Mouse (Mus musculus) MEL (cell line): ENCODE results near the gene Lima1. TPM values are rescaled to one million over a fixed set of nuclear protein-coding genes. Genes with fewer than 3 reads are reported as not detected.
A peak's percentile ranks its signal among the peaks of the same experiment; 100 is the strongest.

Experiments used
- DNase-seq: peaks from one replicate; pipeline ENCODE4 v3.0.0; 2011; ENCODE audit warnings: low read depth, low spot score
- H3K27ac ChIP-seq: 2 replicates; pipeline ENCODE4 v1.5.1; 2012; ENCODE audit warnings: low read depth, mild to moderate bottlenecking, control low read depth, low read length, moderate library complexity; ENCODE audit not compliant: control insufficient read depth
- H3K27me3 ChIP-seq, 2 experiments: fragments of 150-350 bp in 1 of 2; sonication (generic) in 1 of 2; 2 replicates each; pipeline ENCODE4 v1.6.1; 2012; ENCODE audit warnings: low read length in 2 of 2, mild to moderate bottlenecking in 2 of 2, improper control_type of control experiment in 1 of 2, moderate library complexity in 1 of 2; ENCODE audit not compliant: insufficient read depth in 2 of 2, control insufficient read depth in 1 of 2
- H3K36me3 ChIP-seq, 2 experiments: 2 replicates each; pipeline ENCODE4 v1.6.1; 2012 to 2014; ENCODE audit warnings: low read length in 2 of 2, improper control_type of control experiment in 1 of 2, inconsistent platforms in 1 of 2, mild to moderate bottlenecking in 1 of 2; ENCODE audit not compliant: insufficient read depth in 2 of 2, control insufficient read depth in 1 of 2
- H3K4me1 ChIP-seq, 2 experiments: fragments of 150-350 bp in 1 of 2; sonication (generic) in 1 of 2; 2 replicates each; pipeline ENCODE4 v1.6.1; 2012; ENCODE audit warnings: low read length in 2 of 2, improper control_type of control experiment in 1 of 2, mild to moderate bottlenecking in 1 of 2; ENCODE audit not compliant: insufficient read depth in 2 of 2, control insufficient read depth in 1 of 2
- H3K4me3 ChIP-seq, 2 experiments: fragments of 150-350 bp in 1 of 2; sonication (generic) in 1 of 2; 2 replicates each; pipeline ENCODE4 v1.5.1; 2012; ENCODE audit warnings: low read depth in 2 of 2, low read length in 2 of 2, mild to moderate bottlenecking in 2 of 2, moderate library complexity in 2 of 2, control low read depth in 1 of 2, improper control_type of control experiment in 1 of 2; ENCODE audit not compliant: control insufficient read depth in 1 of 2, insufficient read depth in 1 of 2
- H3K79me2 ChIP-seq: 2 replicates; pipeline ENCODE4 v1.6.1; 2012; ENCODE audit warnings: mild to moderate bottlenecking, low read length, moderate library complexity; ENCODE audit not compliant: control insufficient read depth, poor library complexity, insufficient read depth
- H3K9ac ChIP-seq: 2 replicates; pipeline ENCODE4 v1.6.1; 2012; ENCODE audit warnings: low read depth, mild to moderate bottlenecking, control low read depth, low read length, moderate library complexity; ENCODE audit not compliant: control insufficient read depth, poor library complexity, severe bottlenecking
- H3K9me3 ChIP-seq: fragments of 150-350 bp; sonication (generic); replicated peaks from 2 replicates; pipeline ENCODE4 v1.6.1; 2012; ENCODE audit warnings: mild to moderate bottlenecking, low read length, improper control_type of control experiment, moderate library complexity; ENCODE audit not compliant: insufficient read depth
- BHLHE40 ChIP-seq: IDR thresholded peaks from 2 replicates; pipeline ENCODE4 v1.6.1; 2012; ENCODE audit warnings: low read depth, mild to moderate bottlenecking, inconsistent platforms, low read length, improper control_type of control experiment, borderline replicate concordance
- CHD1 ChIP-seq: IDR thresholded peaks from 2 replicates; pipeline ENCODE4 v1.6.1; 2012; ENCODE audit warnings: low read depth, mild to moderate bottlenecking, inconsistent platforms, low read length, improper control_type of control experiment
- CTCF ChIP-seq, 3 experiments: IDR thresholded peaks in 2 of 3; conservative IDR thresholded peaks in 1 of 3; 2 replicates each; pipeline ENCODE4 v1.5.1; 2011 to 2012; ENCODE audit warnings: low read length in 3 of 3, low read depth in 2 of 3, mild to moderate bottlenecking in 2 of 3, improper control_type of control experiment in 1 of 3, inconsistent platforms in 1 of 3, mixed read lengths in 1 of 3, moderate library complexity in 1 of 3; ENCODE audit not compliant: control insufficient read depth in 1 of 3, insufficient read depth in 1 of 3, poor library complexity in 1 of 3, severe bottlenecking in 1 of 3
- E2F4 ChIP-seq: IDR thresholded peaks from 2 replicates; pipeline ENCODE4 v1.6.1; 2011; ENCODE audit warnings: low read depth, low read length, improper control_type of control experiment, borderline replicate concordance
- ELF1 ChIP-seq: IDR thresholded peaks from 2 replicates; pipeline ENCODE4 v1.6.1; 2014; ENCODE audit warnings: low read depth, mild to moderate bottlenecking, inconsistent platforms, low read length, improper control_type of control experiment, moderate library complexity
- EP300 ChIP-seq, 2 experiments: IDR thresholded peaks; 2 replicates each; pipeline ENCODE4 v1.6.1; 2011; ENCODE audit warnings: improper control_type of control experiment in 2 of 2, low read length in 2 of 2, low read depth in 1 of 2, mild to moderate bottlenecking in 1 of 2
- GABPA ChIP-seq: IDR thresholded peaks from 2 replicates; pipeline ENCODE4 v1.6.1; 2012; ENCODE audit warnings: low read depth, mild to moderate bottlenecking, inconsistent platforms, low read length, improper control_type of control experiment, moderate library complexity
- KAT2A ChIP-seq: conservative IDR thresholded peaks from 2 replicates; pipeline ENCODE4 v1.6.1; 2012; ENCODE audit warnings: low read depth, low read length, improper control_type of control experiment, inconsistent platforms
- MAX ChIP-seq: IDR thresholded peaks from 2 replicates; pipeline ENCODE4 v1.6.1; 2011; ENCODE audit warnings: low read length, improper control_type of control experiment
- NELFE ChIP-seq: IDR thresholded peaks from 2 replicates; pipeline ENCODE4 v1.6.1; 2011; ENCODE audit warnings: low read depth, low read length, improper control_type of control experiment
- POLR2A ChIP-seq, 2 experiments: IDR thresholded peaks; 2 replicates each; pipeline ENCODE4 v1.6.1; 2011 to 2012; ENCODE audit warnings: low read length in 2 of 2, mild to moderate bottlenecking in 2 of 2, control low read depth in 1 of 2, improper control_type of control experiment in 1 of 2, low read depth in 1 of 2, moderate library complexity in 1 of 2; ENCODE audit not compliant: control insufficient read depth in 1 of 2, insufficient read depth in 1 of 2, poor library complexity in 1 of 2
- POLR2AphosphoS2 ChIP-seq: IDR thresholded peaks from 2 replicates; pipeline ENCODE4 v1.6.1; 2011; ENCODE audit warnings: low read length, improper control_type of control experiment
- RAD21 ChIP-seq: IDR thresholded peaks from 2 replicates; pipeline ENCODE4 v1.6.1; 2011; ENCODE audit warnings: mild to moderate bottlenecking, low read depth, low read length, improper control_type of control experiment
- RCOR1 ChIP-seq: IDR thresholded peaks from 2 replicates; pipeline ENCODE4 v1.6.1; 2012; ENCODE audit warnings: low read depth, mild to moderate bottlenecking, inconsistent platforms, low read length, improper control_type of control experiment
- SMC3 ChIP-seq: IDR thresholded peaks from 2 replicates; pipeline ENCODE4 v1.6.1; 2011; ENCODE audit warnings: low read depth, low read length, improper control_type of control experiment
- TBP ChIP-seq: IDR thresholded peaks from 2 replicates; pipeline ENCODE4 v1.8.0; 2011; ENCODE audit warnings: low read depth, low read length, improper control_type of control experiment
- TCF12 ChIP-seq: IDR thresholded peaks from 2 replicates; pipeline ENCODE4 v1.6.1; 2014; ENCODE audit warnings: low read depth, mild to moderate bottlenecking, inconsistent platforms, low read length, improper control_type of control experiment, moderate library complexity
- UBTF ChIP-seq: IDR thresholded peaks from 2 replicates; pipeline ENCODE4 v1.6.1; 2012; ENCODE audit warnings: low read depth, mild to moderate bottlenecking, inconsistent platforms, low read length, improper control_type of control experiment, moderate library complexity, borderline replicate concordance; ENCODE audit not compliant: insufficient read depth
- ZKSCAN1 ChIP-seq: IDR thresholded peaks from 2 replicates; pipeline ENCODE4 v1.6.1; 2012; ENCODE audit warnings: low read depth, mild to moderate bottlenecking, inconsistent platforms, low read length, improper control_type of control experiment, moderate library complexity
- polyA plus RNA-seq, 2 experiments: library from polyadenylated mRNA; stranded (reverse) in 1 of 2; unstranded in 1 of 2; fragments of >175 nt in 1 of 2; fragments of >200 nt in 1 of 2; gene quantifications; 2 replicates each; pipeline versions ENCODE4 v1.2.1 to v1.2.4; 2012; ENCODE audit warnings: low replicate concordance in 2 of 2, low read depth in 1 of 2; ENCODE audit not compliant: insufficient read length in 2 of 2, insufficient read depth in 1 of 2, missing spikeins in 1 of 2
- total RNA-seq: library from RNA; depleted of rRNA; stranded (reverse); fragments of 300-350 nt; gene quantifications from 2 replicates; pipeline ENCODE4 v1.2.3, GENCODE M21; 2012

The Lima1 gene
- total and polyA plus RNA-seq, 3 experiments = 1.1 to 7.9 TPM; not detected in 1

- no peak overlapping the region for H3K9ac ChIP-seq
- no peak overlapping the region for H3K27ac ChIP-seq
- no peaks in the 10 kb centered on the region for H3K9me3 ChIP-seq
- TF ChIP-seq POLR2A (IDR thresholded peaks at IDR 0.05; ENCODE audit: control insufficient read depth in 1 of 2, insufficient read depth in 1 of 2, low read depth in 1 of 2, low read length in 2 of 2, poor library complexity in 1 of 2) (no peak), TBP (0 out of 2 replicates have a peak, but pooled peaks have one; percentile 23)
- TF ChIP-seq, all 39 proteins: peak for 1
- Histone ChIP-seq H3K27me3 (peaks cover 9% of the 10 kb centered on the region in 2 experiments), H3K79me2 (no peaks in the 10 kb centered on the region), H3K4me3 (no peak overlapping the region), H3K4me1 (peaks cover 0 to 3% of the 10 kb centered on the region in 2 experiments; a peak in 1 of 4 replicates), H3K36me3 (no peaks in the 10 kb centered on the region; a peak in 1 of 4 replicates)
- peak; percentile 9 for DNase-seq
These were observed 8.6 kb downstream of the Lima1 start for GRCm38 (mm10) chr15:99866450-99867221.

GRCm38 (mm10) chr15:99865942-99866341 lies 9.3 kb downstream of the Lima1 start:
- Histone ChIP-seq H3K9ac (no peak overlapping the region), H3K27me3 (peaks cover 9 to 11% of the 10 kb centered on the region in 2 experiments)

DNA sequence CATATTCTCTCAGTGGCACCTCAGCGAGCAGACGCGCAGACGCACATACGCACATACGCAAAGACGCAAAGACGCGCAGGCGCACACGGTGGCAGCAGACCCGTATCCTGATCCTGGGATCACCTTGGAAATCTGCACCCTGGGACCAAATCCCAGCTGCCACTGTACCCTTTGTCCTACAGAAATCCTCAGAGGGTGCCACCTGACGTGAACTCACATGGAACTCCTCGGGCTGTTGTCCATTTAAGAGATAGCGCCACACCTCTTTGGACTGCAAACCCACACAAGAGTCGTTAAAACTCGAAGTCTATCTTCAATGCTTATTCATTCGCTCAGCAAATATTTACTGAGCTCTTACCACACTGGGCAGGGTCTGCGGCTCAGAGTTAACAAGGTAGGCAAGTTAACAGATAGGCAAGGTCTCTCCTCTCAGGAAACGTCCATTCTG lies 9.7 kb downstream of the Lima1 start:
- no peaks in the 10 kb centered on the region; a peak in 1 of 4 replicates for H3K36me3 ChIP-seq
- no peak overlapping the region for H3K27ac ChIP-seq
- DNase-seq = no peak
- H3K4me1 ChIP-seq = peaks cover 0 to 3% of the 10 kb centered on the region in 2 experiments; a peak in 1 of 4 replicates
- no peak overlapping the region for H3K4me3 ChIP-seq
- no peaks in the 10 kb centered on the region for H3K9me3 ChIP-seq
- H3K79me2 ChIP-seq = no peaks in the 10 kb centered on the region
- TF ChIP-seq MAX (no peak), POLR2A (IDR thresholded peaks at IDR 0.05; ENCODE audit: control insufficient read depth in 1 of 2, insufficient read depth in 1 of 2, low read depth in 1 of 2, low read length in 2 of 2, poor library complexity in 1 of 2) (no peak), CTCF (IDR thresholded peaks at IDR 0.05 in 2 of 3, conservative IDR thresholded peaks at IDR 0.05 in 1 of 3; ENCODE audit: control insufficient read depth in 1 of 3, insufficient read depth in 1 of 3, low read depth in 2 of 3, low read length in 3 of 3, poor library complexity in 1 of 3, severe bottlenecking in 1 of 3) (no peak)
- no peak overlapping the region for H3K9ac ChIP-seq
- peaks cover 10 to 13% of the 10 kb centered on the region in 2 experiments for H3K27me3 ChIP-seq

More at GRCm38 (mm10) chr15:99865942-99866341, 9.3 kb downstream of the Lima1 start:
- TF ChIP-seq POLR2AphosphoS2 (no peak), ELF1 (no peak), TCF12 (no peak), RCOR1 (no peak), EP300 (IDR thresholded peaks at IDR 0.05; ENCODE audit: low read depth in 1 of 2, low read length in 2 of 2) (no peak), KAT2A (no peak), UBTF (no peak), CHD1 (no peak), GABPA (no peak), ZKSCAN1 (no peak), NELFE (no peak), BHLHE40 (no peak), RAD21 (no peak), E2F4 (no peak), SMC3 (no peak)
- no peak overlapping the region for H3K4me3 ChIP-seq
- H3K9me3 ChIP-seq = no peaks in the 10 kb centered on the region
- no peak overlapping the region for H3K27ac ChIP-seq
- no peak for DNase-seq
- H3K4me1 ChIP-seq = peaks cover 0 to 3% of the 10 kb centered on the region in 2 experiments; a peak in 1 of 4 replicates
- H3K79me2 ChIP-seq = no peaks in the 10 kb centered on the region
- no peaks in the 10 kb centered on the region; a peak in 1 of 4 replicates for H3K36me3 ChIP-seq
